Mouse (Mus musculus): ENCODE measurements at regions not wholly inside any gene's neighbourhood (a gene's known extent, or its start where the extent isn't known, plus 50 kb on each side); places are given as distances from the start of the nearest gene placed in this dataset.

DNA sequence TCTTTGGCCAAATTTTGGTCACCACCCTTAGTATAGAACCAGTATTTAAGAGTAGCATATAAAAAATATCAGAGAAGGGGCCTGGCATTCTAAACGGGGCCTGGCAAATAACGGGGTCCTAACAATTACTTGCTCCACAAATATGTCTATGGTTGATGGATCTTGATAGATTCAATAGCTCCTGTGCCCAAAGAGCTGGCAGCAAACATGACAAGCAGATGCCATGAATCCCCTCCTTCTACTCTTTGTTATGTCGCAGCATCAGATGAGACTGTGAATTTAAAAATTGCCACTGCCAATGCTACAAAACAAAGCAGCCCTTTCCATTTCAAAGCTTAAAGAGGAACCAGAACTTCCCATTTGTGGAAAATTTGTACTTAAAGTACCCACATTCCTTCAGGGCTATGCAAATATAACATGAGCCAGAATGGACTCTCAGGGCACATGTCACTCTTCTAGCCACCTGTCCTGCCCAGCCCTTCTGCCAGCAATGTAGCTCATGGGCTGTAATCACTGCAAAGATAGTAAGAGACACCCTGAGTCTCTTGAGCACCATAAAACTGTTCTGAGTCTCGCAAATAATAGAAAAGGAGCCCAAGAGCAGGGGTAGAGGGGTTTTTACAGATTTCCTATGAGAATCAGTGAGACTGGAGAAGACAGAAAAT is 342.4 kb upstream of the Kirrel3 start:
- DNase-seq (ENCODE audit: low spot score in 2 of 2), result no peak

DNA sequence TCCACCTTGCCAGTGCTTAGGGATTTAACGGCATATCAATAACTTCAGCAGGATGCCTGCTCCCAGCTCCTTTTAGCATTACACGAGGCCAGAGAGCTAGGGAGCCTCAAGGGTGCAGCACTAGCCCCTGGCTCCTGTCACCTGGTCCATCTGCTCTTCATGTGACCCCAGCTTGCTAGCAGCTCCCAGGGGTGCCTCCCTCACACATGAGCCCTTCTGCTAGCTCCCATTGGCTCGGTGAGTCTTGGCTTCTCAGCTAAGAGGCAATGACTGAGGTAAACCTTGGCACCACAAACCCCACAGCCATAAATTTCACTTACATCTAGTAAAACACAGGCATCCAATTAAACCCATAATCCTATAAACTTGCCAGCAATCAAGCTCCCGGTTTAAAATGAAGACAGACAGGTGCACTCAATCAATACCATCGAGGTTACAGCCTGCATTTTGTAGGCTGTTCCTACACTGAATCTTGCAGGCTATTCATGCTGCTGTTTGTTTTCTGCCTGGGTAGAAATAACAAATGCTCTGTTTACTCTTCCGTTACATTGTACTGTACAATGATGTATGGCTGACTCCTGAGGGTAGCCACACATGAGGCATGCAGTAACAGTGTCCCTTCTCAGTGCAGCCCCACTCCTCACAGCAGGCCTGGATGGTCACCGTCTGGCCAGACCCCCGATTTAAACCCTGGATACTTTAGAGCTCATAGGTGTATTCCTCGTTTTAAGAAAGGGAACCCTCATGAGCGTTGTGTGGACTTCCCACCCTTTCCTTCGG is 330.3 kb upstream of the Kirrel3 start:
- DNase-seq (ENCODE audit: low spot score in 2 of 2), result no peak

DNA sequence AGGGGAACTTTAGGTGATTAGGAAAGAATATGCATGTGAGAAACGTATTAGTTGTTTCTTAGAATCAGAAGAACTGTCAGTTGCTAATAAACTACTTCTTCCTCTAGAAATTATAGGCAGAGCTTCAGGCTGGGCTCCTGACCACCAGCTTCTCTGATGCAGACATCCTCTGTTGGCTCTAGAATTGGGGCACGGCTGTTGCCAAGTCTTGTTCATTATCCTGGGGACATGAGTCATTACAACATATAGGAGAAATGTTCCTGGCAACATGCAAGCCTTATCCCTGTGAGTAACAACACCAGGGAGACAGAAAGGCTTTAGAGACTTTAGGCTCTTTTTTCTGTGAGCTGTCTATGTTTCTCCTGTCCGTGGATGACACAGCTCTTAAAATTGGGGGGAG is 329.1 kb upstream of the Kirrel3 start:
- DNase-seq (ENCODE audit: low spot score in 2 of 2), result no peak

DNA sequence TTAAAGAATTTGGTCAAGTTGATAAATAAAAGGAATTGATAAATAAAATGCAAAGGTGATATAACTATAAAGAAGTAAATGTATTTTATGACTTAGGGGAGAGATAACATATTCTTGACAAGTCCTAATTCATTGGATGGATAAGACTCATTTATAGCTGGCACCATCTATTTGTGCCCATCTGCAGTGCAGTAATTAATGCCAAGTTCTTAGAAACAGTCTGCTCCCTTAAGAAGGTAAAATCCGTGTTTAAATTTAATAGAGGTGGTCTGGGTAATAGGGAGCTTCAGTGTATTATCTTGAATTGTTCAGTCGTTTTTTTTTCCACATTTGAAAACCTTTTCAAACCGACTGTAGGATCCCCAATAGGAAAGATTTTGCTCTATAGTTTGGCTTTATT is 324.6 kb upstream of the Kirrel3 start:
- DNase-seq (ENCODE audit: low spot score in 2 of 2), result no peak

DNA sequence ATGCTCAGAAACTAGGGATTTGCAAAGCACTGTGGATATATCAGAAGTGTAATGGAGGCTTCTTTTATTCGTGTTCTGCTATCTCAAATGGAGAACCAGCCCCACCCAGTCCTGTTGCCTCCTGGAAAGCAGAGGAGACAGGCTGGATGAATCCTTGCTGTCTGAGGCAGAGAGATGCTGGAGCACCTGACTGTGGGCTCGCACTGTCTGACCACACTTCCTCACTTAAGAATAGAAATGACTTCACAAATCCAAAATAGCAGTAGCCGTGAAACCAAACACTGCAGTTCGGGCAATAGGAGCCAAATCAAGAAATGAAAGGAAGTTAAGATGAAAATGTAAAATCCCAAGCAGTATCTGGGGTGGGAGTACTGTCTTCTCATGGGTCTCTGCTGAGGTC is 299.4 kb upstream of the Kirrel3 start:
- DNase-seq (ENCODE audit: low spot score in 2 of 2), result no peak

DNA sequence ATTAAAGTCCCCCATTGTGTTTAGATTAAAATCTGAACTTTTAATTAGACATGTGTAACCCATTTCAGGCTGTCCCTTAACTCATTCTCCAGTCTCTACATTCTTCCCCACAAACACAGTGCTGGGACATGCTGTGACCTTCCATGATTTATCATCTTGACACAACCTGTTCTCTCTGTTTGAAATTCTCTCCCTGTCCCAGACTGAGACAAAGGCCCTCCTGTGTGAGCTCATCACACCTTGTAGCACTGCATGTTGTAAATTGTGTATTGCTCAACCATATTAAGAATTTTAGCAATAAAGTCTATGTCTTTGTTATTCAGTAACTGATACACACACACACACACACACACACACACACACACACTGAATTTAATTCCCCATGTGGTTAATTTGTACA is 293.2 kb upstream of the Kirrel3 start:
- DNase-seq (ENCODE audit: low spot score in 2 of 2), result no peak

DNA sequence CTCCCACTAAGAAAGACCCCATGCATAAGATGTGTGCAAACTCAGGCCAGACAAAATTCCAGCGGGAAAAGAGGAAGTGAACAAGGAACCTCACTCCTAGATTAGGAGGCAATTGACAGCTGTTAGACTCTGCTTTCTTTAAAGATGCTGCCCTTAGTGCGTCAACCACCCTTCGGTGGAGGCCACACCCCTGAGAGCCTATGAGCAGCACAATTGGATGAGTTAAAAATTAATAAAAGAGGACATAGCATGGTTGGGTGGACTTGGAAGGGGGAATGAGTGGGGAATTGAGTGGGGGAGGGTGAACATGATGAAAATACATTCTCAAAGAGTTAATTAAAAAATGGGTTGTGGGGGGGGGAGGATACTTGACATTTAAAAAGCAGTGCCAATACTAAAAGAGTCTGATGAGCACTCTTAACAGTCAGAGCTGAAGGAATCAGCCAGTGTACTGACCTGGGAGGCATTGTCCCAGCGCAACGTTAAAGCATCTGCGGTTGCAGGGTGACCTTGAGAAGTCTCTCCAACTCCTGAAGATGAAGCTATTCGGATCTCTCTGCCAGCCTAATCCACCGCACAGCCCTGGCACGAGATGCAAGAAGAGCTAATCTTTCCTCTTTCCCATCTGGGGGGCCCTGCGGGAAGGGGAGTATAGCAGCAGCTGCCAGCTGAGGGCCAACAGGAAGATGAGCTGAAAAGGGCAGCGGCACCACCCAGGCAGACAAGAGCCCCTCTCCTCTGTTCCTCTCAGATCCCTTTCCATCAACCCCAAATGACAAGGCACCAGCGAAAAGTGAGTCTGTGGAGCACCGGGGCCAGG is 283.4 kb upstream of the Kirrel3 start:
- no peak for DNase-seq (ENCODE audit: low spot score in 2 of 2)

DNA sequence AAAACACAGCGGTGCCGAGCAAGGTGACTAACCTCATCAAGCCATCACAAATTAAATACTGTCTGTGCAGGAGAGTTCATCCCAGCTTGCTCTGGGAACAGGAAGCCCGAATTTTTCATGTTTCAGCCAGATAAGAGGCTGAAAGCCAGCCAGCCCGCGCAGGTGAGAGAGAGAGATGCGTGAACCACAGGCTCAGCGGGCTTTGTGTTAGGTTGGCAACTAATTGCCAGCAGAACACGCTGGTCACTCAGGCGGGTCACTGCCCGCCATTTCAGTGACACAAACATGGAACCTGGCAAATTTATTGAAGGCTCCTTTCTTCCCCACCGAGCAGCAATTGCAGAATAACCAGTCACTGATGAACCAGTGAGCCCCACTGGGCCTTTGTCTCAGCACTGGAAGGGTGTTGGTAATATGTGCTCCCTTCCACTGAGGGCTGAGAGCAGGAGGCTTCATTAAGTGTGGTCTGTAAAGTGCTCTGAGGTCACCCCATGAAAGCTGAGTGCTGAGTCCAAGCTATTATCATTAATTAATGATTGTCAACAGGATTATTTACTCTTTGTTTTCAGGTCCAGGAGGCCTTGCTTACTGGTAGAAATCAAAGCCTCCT is 282.6 kb upstream of the Kirrel3 start:
- no peak for DNase-seq (ENCODE audit: low spot score in 2 of 2)

DNA sequence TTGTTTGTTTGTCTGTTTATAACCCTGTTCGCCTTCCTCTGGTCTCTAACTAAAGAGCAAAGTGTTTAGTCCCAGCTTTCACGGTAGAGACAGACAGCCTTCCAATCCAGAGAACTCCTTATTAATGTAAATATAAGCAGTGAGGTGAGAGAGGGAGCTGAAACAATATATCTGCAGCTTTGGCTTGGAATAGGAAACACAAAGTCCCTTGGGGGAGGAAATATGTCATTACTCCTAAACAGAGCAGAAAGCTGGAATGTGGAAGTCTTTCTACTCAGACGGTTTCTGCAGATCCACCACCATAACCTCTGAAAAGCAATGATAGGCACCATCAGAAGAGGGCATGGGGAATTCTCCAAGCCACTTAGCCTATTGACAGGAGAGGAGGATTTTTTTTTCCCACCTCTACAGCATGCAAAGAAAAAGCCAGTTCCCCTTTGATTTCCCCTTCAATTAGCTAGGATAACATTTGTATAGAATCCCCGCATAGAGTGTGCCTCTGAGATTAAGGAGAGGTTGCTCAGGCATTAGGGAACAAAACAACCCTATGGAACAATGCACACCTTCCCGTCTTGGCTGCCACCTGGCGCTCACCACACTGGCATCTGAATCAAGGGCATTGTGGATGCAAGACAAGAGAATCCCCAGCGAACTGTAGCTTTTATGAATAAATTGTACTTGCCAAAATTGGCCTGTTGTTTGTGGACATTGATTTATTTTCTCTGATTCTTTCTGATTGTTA is 281.9 kb upstream of the Kirrel3 start:
- no peak for DNase-seq (ENCODE audit: low spot score in 2 of 2)

DNA sequence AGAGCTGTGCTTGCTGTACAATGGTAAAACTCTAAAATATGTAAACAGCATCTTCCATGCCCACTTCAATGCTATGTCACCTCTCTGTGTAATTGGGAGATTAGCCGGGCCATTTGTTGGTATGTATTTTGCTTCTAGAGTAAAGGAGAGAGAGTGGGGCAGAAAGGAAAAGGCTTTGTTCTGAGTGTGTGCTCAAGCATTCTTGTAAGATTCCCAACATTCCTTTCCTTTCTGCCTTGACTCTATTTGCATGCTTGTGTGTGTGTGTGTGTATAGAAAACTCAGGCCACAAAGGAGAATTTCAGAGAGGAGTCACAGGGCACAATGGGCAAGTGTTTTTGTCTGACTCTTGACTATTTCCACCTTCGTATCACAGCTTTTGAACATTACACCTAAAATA is 281.2 kb upstream of the Kirrel3 start:
- DNase-seq (ENCODE audit: low spot score in 2 of 2), result no peak

DNA sequence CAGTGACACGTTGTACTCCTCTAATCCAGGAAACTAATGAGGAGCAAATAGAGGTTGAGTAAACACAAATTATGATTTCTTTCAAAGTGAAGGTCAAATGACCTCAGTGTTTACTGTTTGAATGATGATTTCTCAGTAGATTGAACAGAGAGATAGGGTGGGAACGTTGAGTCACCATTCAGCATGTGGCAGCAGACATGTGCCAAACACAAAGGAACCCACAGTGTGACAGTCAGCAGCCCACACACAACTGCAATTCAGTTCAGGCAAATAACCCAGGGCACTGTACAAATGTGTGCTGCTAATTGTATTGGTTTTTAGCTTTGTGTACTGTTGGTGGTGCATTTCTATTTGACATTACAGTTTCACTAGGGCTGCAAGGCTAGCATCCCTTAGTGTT is 254.1 kb upstream of the Kirrel3 start:
- no peak for DNase-seq (ENCODE audit: low spot score in 2 of 2)

DNA sequence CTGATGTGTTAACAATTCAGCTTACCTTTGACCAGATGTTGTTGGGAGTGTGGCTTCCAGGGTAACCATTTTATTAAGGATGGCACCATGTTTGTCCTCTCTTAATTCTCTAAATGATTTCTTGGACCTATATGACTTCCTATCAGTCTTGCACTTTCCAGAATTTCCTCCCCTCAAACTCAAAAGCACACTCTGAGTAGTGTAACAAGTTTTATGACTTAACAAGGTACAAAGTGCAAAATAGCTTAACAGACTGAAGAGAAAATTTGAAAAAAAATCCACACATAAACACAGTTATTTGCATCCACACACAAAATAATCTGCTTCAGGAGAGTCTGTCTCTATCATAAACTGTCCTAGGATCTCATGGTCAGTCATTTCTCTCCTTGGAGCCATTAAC is 251.0 kb upstream of the Kirrel3 start:
- DNase-seq (ENCODE audit: low spot score in 2 of 2), result no peak

DNA sequence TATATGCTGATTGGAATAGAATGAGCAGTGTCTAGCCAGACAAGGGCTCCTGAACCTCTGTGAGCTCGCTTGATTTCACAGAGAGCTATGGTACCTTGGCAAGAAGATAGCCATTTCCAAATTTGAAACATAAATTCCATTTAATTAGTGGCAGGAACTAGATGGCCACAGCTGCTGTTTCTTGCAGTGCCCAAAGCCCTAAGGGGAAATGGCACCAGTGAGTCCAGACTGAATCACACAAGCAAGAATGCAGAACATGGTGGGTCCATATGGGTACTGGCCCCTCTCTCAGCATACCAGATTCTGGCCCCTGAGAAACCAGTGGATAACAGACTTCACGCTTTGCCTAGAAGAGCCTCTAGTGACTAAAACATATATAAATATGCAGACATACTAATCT is 246.2 kb upstream of the Kirrel3 start:
- no peak for DNase-seq (ENCODE audit: low spot score in 2 of 2)

DNA sequence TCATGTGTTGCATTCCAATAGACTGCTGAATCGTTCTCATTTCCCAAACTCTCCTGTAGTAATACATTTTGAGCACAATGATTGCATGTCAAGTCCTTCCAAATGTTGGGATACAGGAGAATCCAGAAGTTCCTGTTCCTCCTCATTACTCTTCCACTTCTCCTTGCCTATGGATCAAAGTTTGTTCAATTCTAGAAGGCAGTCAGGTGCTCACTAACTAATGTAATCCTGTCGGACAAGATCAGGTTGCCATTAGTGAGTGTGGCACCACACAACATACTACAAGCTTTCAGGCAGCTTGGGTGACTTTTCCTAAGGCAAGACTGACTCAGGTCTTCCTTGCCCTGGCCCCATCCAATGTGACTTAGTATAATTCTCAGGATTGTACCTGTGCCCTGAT is 242.0 kb upstream of the Kirrel3 start:
- no peak for DNase-seq (ENCODE audit: low spot score in 2 of 2)

DNA sequence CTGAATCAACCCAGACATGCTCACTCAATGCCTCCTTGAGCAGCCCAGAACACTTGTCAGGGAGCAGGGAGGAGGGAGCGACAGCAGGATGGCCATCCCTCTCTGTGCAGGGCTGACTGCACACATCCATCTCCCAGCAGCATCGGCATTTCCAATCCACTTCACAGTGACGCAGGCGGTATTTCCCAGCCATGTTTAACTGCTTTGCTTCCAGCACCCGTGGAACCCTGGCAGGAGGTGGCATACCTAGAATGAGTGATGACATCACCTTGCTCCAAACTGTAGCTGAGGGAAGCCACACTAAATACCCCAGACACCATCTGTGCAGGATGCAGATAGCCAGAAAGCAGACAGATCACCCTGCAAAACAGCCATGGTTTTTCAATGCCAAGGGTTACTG is 241.1 kb upstream of the Kirrel3 start:
- no peak for DNase-seq (ENCODE audit: low spot score in 2 of 2)

DNA sequence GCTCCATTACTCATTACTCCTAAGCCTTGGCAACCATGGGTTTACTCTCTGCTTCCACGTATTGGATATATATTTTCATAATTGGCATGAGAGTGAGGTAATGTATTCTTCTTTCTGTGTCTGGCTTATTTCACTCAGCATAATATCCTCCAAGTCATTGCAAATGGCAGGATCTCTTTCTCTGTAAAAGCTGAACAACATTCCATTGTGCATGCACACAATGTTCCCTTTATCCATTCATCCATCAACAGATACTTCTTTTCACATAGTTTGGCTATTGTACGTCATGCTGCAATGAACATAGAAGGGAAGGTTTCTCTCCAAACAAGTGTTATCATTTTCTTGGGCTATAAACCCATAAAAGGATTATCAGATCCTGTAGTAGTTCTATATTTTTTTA is 232.9 kb upstream of the Kirrel3 start:
- no peak for DNase-seq (ENCODE audit: low spot score in 2 of 2)

DNA sequence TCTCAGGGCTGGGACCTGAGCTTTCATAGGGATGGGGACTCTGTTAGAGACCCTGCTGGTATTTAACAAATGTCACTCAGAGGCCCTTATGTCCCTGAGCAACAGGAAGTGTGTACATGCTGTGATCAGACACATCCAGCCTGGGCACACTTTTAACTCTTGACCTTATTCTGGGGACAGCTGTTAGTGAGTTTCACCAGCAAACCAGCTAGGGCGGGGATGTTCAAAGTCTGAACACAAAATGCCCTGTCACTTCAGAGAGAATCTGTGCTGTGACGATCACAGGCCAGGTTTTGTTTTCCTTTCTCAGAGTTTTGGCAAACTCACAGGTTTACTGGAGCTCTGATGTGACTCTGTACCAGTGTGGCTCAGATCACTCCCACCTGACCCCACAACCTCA is 227.2 kb upstream of the Kirrel3 start:
- no peak for DNase-seq (ENCODE audit: low spot score in 2 of 2)

DNA sequence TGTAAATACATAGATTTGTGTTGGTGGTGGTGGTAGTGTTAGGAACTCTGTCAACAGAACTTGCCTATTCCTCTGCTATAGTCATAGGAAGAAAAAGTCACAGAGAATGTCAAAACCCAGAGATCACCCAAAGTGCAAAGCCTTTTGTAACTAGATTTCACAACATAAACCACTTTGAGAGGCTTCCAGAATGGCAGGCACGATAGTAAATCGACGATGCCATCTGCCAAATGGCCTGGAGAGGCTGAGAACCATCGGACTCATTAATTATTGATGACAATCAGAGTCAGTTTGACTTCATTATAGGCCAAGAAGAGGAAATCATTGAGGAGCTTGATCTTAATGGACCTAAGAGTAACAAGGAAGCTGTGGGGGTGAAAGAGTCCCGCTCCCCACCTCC is 207.6 kb upstream of the Kirrel3 start:
- DNase-seq (ENCODE audit: low spot score in 2 of 2), result no peak

DNA sequence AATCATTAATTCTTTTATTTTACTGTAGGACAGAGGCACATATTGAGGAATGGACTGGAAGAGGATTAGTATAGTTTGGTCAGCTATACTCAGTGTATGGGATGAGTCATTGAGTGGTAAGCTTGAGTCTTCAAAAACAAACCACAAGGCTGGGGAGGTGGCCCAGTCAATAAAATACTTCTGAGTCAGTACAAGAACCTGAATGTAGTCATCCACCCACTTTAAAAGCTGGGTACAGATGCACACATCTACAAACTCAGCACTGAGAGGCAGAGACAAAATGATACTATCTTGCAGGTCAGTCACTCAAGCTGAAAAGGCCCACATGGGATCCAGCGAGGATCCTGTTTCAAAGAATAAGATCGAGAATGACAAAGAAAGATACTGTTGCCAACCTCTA is 206.3 kb upstream of the Kirrel3 start:
- no peak for DNase-seq (ENCODE audit: low spot score in 2 of 2)

DNA sequence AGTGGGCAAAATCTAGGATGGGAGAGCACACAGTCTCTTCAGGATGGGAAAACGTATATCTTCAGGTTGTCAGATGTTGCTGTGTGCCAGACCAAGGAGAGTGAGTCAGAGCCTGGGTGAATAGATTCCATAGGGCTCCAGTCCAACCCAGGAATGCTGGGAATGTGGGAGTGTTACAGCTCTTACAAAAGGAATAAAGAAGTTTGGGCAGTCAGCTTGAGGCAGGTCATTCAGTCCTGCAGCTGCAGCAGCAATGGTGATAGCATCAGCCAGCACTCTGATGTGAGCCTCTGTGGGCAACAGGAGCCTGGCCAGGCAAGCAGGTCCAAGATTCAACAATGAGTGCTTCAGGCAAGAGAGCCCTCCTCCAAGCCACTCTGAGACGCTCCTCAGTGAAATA is 205.8 kb upstream of the Kirrel3 start:
- DNase-seq (ENCODE audit: low spot score in 2 of 2), result no peak

DNA sequence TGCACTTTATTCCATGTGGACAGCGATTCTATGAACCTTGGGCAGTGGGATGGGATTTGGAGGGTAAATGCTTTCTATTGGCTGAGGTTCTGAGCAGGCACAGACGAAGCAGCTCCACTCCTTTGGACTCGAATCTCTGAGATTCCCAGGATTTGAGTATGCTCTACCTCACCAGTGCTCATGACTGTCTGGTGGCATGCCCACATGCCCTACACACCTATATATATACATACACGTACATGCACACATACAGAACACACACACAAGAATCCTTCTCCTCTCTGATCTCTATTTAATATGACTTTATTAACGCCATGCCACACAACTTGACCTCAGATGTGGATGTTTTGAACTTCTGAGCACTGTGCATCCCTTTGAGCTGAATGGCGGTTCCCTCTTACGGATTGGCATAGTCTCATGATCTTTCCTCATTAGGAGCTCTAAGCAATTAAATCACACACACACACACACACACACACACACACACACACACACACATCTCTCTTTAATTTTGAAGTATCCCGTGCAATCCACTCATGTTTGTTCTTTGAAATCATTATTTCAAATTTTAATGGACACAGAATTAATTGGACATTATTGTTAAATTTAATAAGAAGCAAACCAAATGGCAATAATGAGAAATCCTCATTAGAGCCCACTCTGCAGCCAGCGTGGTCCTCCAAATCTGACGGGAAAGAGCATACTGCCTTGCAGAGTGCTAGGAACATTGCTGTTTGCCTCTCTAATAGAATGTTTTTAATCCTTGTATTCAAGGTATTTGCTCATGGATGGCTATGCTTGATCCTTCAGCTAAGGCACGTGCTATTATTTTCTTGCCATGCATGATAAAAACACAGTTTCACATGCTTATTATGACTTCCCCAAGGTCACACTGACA is 205.1 kb upstream of the Kirrel3 start:
- no peak for DNase-seq (ENCODE audit: low spot score in 2 of 2)

Data from heart, adult 9 months (tissue).